Mouse (Mus musculus) adrenal gland, postnatal 25 days (tissue): ENCODE data around the gene Olah. TPM values are rescaled to one million over a fixed set of nuclear protein-coding genes. Genes with fewer than 3 reads are reported as not detected.

Experiments used
- DNase-seq: peaks from one replicate; pipeline ENCODE4 v3.0.0; 2021; ENCODE audit warnings: mixed read lengths
- total RNA-seq: library from RNA; stranded (reverse); gene quantifications from 2 replicates; pipeline ENCODE4 v1.2.3, GENCODE M21; 2021

Gene Olah
- total RNA-seq, 1 experiment from 2014 or later = 0.43 TPM

DNA sequence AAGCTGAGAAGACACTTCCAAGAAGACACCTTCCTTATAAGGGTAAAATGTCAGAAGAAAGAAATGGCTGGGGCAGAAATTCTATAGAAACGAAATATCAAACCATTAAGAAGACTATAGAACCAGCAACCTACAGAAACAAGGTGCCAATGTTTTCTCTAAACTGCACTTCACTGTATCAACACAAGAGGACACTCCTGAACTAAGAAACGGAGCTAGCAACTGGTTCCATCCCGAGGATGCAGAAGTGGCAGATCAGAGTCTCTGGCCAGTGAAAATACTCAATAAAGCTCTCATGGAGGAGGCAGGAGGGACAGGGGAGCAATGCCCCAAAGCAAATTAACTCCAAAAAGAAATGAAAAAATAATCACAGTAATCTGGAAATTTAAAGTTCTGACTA lies 48.1 kb downstream of the Olah start:
- DNase-seq = no peak

GRCm38 (mm10) chr2:3348422-3348821 lies 48.6 kb downstream of the Olah start:
- DNase-seq = no peak

DNA sequence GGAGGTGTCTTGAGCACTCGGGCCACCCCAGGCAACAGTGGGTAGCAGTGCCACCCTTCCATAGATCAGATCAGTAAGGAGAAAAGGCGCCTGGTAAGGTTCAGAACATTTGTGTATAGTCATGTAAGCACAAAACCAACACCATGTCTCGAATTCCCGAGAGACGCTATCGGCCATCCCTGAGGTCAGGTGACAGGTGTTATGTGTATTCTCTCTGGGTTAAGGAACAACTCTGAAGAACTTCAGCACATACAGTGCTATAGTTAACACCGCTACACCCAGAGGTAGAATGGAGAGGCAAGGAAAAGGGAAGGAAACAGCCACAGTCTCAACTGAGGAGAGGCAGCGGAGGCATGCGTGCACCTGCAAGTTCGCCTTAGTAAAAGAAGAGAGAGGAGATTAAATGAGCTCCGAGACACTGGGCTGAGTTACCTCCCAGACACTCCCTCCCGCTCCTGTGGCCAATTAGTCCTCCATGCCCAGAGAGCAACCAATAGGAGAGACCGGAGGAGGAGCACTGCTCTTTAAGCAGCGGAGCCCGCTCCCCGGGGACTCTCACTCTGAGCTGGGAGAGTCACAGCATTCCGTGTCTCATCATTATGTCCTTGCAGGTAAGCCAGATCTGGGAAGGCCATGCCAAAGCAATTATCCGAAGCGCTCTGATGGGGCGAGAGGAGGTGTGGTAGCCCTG lies 61.3 kb downstream of the Olah start, which contains the start of gene Acbd7:
Gene Acbd7 (plus strand): TSS at position 558 of the 691 bp plus-strand sequence.
- peak; percentile 65 for DNase-seq

DNA sequence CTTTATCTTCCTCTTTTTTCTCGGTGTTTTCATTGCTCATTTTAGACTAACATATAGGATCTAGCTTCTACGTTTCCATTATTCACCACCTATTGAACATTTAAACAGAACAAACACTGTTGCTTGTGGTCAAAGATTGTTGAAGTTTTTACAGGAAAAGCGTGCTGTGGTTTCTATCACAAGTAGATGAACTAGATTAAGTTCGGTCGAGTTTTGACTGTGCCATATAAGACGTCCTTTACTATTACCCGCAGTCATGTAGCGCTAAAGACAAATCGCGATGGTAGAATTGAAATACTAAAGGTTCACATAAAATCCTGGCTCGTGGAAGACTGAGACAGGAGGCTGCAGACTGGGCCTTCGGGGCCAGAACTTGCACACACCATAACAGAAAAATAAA lies 63.2 kb downstream of the Olah start:
- no peak for DNase-seq

- DNase-seq = peak; percentile 95
Observed at GRCm38 (mm10) chr2:3332484-3333242, 64.3 kb downstream of the Olah start, which contains the start of gene Rpp38. TSS of gene Rpp38 (minus strand) at chr2:3332643.

GRCm38 (mm10) chr2:3332056-3332455 lies 65.0 kb downstream of the Olah start:
- no peak for DNase-seq

DNA sequence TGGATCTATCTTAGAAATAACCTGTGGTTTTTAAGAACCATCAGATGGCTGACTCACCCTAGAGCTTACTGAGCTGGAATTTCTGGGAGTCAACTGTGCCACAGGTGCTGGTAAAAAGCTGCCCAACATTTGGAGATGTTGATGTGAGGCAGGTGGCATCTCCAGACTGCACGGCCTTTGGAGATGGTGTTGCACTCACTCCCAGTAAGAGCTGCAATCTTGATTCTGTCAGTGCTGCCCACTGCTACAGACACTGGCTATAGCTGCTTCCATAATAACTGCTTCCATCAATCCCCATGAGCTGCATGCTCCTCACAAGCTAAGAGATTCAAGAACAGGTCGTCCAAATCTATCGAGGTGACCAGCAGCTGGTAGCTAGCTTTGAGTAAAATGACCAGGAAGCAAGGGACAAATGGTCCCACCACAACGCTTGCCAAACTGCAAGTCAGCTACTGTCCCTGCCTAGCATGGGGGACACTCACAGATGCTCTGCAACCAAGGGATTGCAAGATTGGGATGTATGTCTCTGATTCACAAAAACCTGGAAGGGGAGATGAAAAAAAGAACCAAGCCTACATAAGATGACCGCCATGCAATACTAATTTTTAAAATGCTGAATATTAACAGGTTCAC lies 65.8 kb downstream of the Olah start:
- DNase-seq = no peak

DNA sequence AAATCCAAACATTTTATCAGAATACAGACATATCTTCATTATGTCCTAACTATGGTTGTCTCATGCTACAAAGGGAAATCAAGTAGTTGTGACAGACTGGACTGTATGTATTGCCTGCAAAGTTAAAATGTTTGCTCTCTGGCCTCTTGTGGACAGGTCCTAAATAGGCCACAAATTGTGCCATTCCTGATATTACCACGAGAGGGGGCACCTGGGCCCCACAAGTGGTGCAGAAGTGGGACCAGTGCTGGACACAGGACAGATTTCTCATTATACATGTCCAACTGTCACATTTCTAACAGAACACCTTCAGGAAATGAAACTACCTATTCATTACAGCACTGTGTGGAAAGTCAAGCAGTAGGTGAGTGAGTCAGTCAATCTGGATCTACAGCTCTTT lies 69.7 kb downstream of the Olah start:
- DNase-seq = peak; percentile 65

DNA sequence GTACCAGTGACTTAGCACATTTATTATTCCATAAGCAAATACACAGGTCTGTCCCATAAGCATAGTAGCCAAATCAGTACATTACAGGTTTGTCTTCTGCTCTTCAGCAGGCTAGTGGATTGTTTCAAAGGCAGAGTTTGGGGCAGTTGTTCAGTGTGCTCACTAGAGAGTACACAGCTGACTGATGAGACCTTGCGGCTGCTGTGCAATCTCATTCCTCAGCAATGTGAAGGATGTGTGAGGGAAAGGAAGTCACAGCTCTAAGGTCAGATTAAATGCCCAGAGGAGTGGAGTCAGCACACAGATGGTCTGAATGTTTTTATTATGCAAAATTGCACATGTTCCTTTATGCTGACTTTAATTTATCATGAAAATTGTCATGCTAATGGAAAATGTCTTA lies 70.5 kb downstream of the Olah start:
- DNase-seq = no peak

GRCm38 (mm10) chr2:3324381-3325130 lies 72.5 kb downstream of the Olah start:
- DNase-seq = no peak

DNA sequence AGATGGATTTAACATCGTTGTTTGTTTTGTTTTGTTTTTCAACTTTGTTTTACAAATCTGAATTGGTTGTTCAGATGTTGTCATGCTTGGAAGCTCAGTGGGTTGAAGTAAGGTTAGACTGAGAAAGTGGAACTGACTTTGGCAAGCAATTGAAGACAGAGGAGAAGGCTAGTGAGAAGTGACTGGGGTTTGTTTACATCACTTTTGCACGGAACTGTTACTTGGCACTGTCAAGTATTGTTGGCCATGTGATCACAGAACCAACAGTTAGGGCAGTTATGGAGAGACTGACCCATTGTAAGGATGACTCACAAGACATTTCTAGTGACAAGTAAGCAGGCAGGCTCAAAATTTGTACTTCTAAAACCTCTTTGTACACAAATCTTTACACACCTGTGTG lies 73.9 kb downstream of the Olah start:
- no peak for DNase-seq

- DNase-seq = peak; percentile 86
Observed at GRCm38 (mm10) chr2:3305426-3306025, 91.5 kb downstream of the Olah start.

GRCm38 (mm10) chr2:3295826-3296225 lies 101.2 kb downstream of the Olah start:
- DNase-seq = no peak

DNA sequence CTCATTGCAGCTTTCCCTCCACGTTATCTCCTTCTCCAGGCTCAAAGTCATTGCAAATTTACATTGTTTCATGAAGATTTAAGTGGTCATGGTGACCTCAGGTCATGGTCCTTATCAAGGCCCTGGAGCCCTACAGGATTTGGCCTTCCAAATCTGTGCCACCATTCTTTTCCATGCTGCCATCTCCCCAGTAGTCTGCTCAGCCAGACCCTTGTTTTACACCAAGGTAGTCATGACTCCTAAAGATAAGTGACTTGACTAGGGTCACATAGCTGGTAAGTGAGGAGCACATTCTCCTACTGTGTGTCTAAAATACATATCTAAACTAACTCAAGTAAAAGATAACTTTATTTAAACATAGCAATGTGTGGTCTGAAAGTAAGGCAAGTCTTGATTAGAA lies 104.8 kb downstream of the Olah start:
- no peak for DNase-seq

Other genes starting within 250 kb of the Olah start
- 71.5 and 103 TPM in 2 replicates for gene Nmt2, start 113.0 kb downstream of the Olah start, total RNA-seq
- 11.1 and 11.3 TPM in 2 replicates for gene Rpp38, start 64.6 kb downstream of the Olah start, total RNA-seq
- not detected in 2 replicates for gene Acbd7, start 61.0 kb downstream of the Olah start, total RNA-seq
- 1.2 TPM in 1 of 2 replicates, not detected in the other for gene Meig1, start 25.4 kb upstream of the Olah start, total RNA-seq
- 10.0 and 12.1 TPM in 2 replicates for gene Dclre1c, start 26.9 kb upstream of the Olah start, total RNA-seq
- 1.6 and 3.1 TPM in 2 replicates for gene Suv39h2, start 77.8 kb upstream of the Olah start, total RNA-seq
- 2.5 and 3.7 TPM in 2 replicates for gene Gm45902, start 115.6 kb upstream of the Olah start, total RNA-seq
- gene Hspa14, start 115.6 kb upstream of the Olah start, total RNA-seq = 40.8 and 44.7 TPM in 2 replicates
- gene Cdnf, start 115.8 kb upstream of the Olah start, total RNA-seq = 2.0 and 3.8 TPM in 2 replicates
- 9.5 and 15.9 TPM in 2 replicates for gene Fam107b, start 173.3 kb upstream of the Olah start, total RNA-seq